Mouse (Mus musculus) left cerebral cortex, adult 11 months (tissue): ENCODE measurements around the gene Lgr5.

Experiments used
- DNase-seq: peaks from one replicate; pipeline ENCODE4 v3.0.0; 2022; ENCODE audit warnings: low spot score

Gene Lgr5

GRCm38 (mm10) chr10:115421976-115422375, 165.6 kb downstream of the Lgr5 start:
- DNase-seq, result no peak

DNA sequence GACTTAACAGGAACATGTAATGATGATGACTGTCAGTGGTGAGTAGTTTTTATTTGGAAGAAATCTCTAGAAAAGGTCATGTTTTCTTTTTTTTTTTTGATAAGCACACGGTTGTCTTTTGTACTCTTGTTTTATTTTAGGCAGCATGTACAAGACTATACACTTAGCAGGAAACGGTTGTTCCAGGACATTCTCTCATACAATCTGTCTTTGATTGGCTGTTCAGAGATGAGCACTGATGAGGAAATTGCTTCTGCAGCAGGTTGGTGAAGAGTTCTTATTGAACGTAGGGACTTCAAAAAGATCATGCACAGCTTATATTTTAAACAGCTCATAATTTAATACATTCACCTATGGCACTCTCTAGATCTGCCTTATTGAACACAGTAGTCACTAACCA, 173.5 kb downstream of the Lgr5 start:
- DNase-seq, result no peak

DNA sequence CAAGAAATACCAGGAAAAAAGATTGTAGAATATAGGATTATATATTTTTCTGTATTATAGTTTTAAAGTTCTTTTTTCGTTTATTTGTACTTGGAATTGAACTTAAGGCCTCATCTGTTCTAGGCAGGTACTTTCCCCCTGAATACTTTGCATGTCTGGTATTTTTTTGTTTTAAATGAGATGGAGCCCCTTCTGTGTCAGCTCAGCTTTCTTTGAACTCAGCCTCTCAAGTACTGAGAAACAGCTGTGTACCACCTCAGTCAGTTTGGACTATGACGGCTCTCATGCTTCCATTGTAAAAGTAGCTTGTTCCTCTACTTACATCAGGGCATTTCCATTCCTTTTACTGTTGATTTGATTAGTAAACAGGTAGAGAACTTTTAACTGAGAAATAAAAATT, 174.1 kb downstream of the Lgr5 start:
- no peak for DNase-seq

- DNase-seq, result peak; percentile 21
These were observed 181.2 kb downstream of the Lgr5 start for GRCm38 (mm10) chr10:115406393-115406792.
